Mouse (Mus musculus) midbrain, embryonic 14.5 days (tissue): ENCODE measurements around the gene B3galt1. TPM values are rescaled to one million over a fixed set of nuclear protein-coding genes. Genes with fewer than 3 reads are reported as not detected.

ENCODE experiments used
- ATAC-seq: fragments of 200-750 bp; cut with Nextera tagmentation; 2 replicates; pipeline ENCODE4 v1.8.0; 2017; ENCODE audit warnings: moderate number of reproducible peaks, moderate library complexity; ENCODE audit not compliant: low FRiP score, low TSS enrichment
- DNase-seq: peaks from one replicate; pipeline ENCODE4 v3.0.0-alpha.2; 2015
- H3K27ac ChIP-seq: fragments of 300-500 bp; sonication (generic); replicated peaks from 2 replicates; pipeline ENCODE4 v1.5.1; 2014; ENCODE audit warnings: mild to moderate bottlenecking, low read depth, low read length, moderate library complexity
- H3K27me3 ChIP-seq: fragments of 300-500 bp; sonication (generic); 2 replicates; pipeline ENCODE4 v1.6.1; 2014; ENCODE audit warnings: low read length, control low read depth, mixed read lengths; ENCODE audit not compliant: control insufficient read depth, insufficient read depth
- H3K36me3 ChIP-seq: fragments of 300-500 bp; sonication (generic); 2 replicates; pipeline ENCODE4 v1.6.1; 2014; ENCODE audit warnings: low read length, control low read depth; ENCODE audit not compliant: control insufficient read depth, insufficient read depth
- H3K4me1 ChIP-seq: fragments of 300-500 bp; sonication (generic); 2 replicates; pipeline ENCODE4 v1.6.1; 2014; ENCODE audit warnings: mild to moderate bottlenecking, antibody characterized with exemption, low read length, control low read depth; ENCODE audit not compliant: control insufficient read depth, insufficient read depth
- H3K4me2 ChIP-seq: fragments of 300-500 bp; sonication (generic); 2 replicates; pipeline ENCODE4 v1.6.1; 2014; ENCODE audit warnings: mild to moderate bottlenecking, low read length, moderate library complexity
- H3K4me3 ChIP-seq: fragments of 300-500 bp; sonication (generic); replicated peaks from 2 replicates; pipeline ENCODE4 v1.5.1; 2014; ENCODE audit warnings: low read depth, low read length
- H3K9ac ChIP-seq: fragments of 300-500 bp; sonication (generic); replicated peaks from 2 replicates; pipeline ENCODE4 v1.6.1; 2014; ENCODE audit warnings: mild to moderate bottlenecking, low read length, moderate library complexity
- H3K9me3 ChIP-seq: fragments of 300-500 bp; sonication (generic); 2 replicates; pipeline ENCODE4 v1.6.1; 2016; ENCODE audit warnings: low read length, control low read depth, mixed read lengths; ENCODE audit not compliant: control insufficient read depth
- WGBS: fragments of 180-500 bp; shearing (Covaris S2); extraction: QIAGEN DNeasy Blood & Tissue Kit; methylation state at CpG from one replicate; pipeline ENCODE4 v1.1.7; 2014; 5-methylcytosine and 5-hydroxymethylcytosine counted together
- polyA plus RNA-seq: library from polyadenylated mRNA; unstranded; fragments of >200 nt; fragmentation: Nextera tagmentation; extraction: Ambion mirVana; gene quantifications from 2 replicates; pipeline ENCODE4 v1.2.1, GENCODE M21; 2014

The B3galt1 gene
- polyA plus RNA-seq, 1 experiment from 2014 or later: 68.9 TPM

DNA sequence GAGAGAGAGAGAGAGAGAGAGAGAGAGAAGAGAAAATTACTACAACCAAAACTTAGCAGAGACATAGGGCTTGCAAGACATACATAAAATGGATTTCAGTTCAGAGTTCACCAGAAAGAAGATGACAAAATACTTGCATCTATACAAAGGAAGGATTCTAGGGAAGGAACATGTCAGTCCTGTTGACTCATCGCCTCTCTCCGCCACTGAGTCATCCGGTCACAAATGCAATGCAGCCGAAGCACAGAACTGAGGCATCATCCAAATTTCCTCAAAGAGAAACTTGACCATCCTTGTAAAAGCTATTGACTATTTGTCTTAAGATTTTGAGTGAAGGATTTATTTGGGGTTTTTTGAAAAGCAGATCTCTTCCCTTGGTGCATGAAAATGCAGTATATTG is 410.8 kb downstream of the B3galt1 start:
- H3K27ac ChIP-seq: no peak overlapping the region
- H3K4me1 ChIP-seq: no peaks in the 10 kb centered on the region
- no peak overlapping the region for H3K4me3 ChIP-seq
- H3K9ac ChIP-seq: no peak overlapping the region
- H3K9me3 ChIP-seq: no peaks in the 10 kb centered on the region
- ATAC-seq (no peak), DNase-seq (no peak)
- no peak overlapping the region for H3K4me2 ChIP-seq
- 95% methylated on average over 4 of the region's 4 CpGs for WGBS
- H3K27me3 ChIP-seq: no peaks in the 10 kb centered on the region
- H3K36me3 ChIP-seq: no peaks in the 10 kb centered on the region

- Histone ChIP-seq H3K4me1 (no peaks in the 10 kb centered on the region), H3K9me3 (no peaks in the 10 kb centered on the region), H3K4me3 (no peak overlapping the region), H3K36me3 (no peaks in the 10 kb centered on the region), H3K27ac (no peak overlapping the region), H3K27me3 (no peaks in the 10 kb centered on the region), H3K4me2 (no peak overlapping the region), H3K9ac (no peak overlapping the region)
- WGBS: 69% methylated on average over 6 of the region's 6 CpGs
- ATAC-seq: no peak; the same call in 1 of the 2 replicates
- peak; percentile 9 for DNase-seq
Observed at GRCm38 (mm10) chr2:67977620-67978262, 412.1 kb downstream of the B3galt1 start.

GRCm38 (mm10) chr2:67983563-67983962 is 417.9 kb downstream of the B3galt1 start:
- DNase-seq (no peak), ATAC-seq (no peak)
- H3K9ac ChIP-seq: no peak overlapping the region
- no peaks in the 10 kb centered on the region for H3K9me3 ChIP-seq
- no peak overlapping the region for H3K4me2 ChIP-seq
- H3K36me3 ChIP-seq: no peaks in the 10 kb centered on the region
- 94% methylated on average over 3 of the region's 3 CpGs for WGBS
- H3K4me1 ChIP-seq: no peaks in the 10 kb centered on the region
- no peak overlapping the region for H3K4me3 ChIP-seq
- no peaks in the 10 kb centered on the region for H3K27me3 ChIP-seq
- no peak overlapping the region for H3K27ac ChIP-seq

DNA sequence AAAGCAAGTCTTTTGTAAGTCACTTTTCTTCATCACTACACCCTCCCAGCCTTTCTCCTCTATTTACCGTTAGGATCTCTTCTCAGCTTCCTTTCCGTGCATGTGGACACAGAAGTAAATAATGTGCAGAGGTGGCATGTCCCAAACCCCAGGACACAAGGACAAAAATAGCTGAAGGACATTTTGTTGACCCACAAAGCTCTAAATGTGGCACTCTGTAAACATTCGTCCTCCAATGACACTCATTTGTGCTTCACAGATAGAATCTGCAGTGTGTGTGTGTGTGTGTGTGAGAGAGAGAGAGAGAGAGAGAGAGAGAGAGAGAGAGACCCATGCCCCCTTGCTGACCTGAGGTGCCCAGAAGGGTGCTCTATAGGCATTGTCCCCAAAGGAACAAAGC is 419.5 kb downstream of the B3galt1 start:
- no peak overlapping the region for H3K4me2 ChIP-seq
- no peak overlapping the region for H3K27ac ChIP-seq
- DNase-seq (no peak), ATAC-seq (no peak)
- H3K9ac ChIP-seq: no peak overlapping the region
- H3K4me1 ChIP-seq: no peaks in the 10 kb centered on the region
- H3K36me3 ChIP-seq: no peaks in the 10 kb centered on the region
- no peaks in the 10 kb centered on the region for H3K9me3 ChIP-seq
- no peak overlapping the region for H3K4me3 ChIP-seq
- no peaks in the 10 kb centered on the region for H3K27me3 ChIP-seq
- WGBS: 82% methylated on average over 3 of the region's 3 CpGs

GRCm38 (mm10) chr2:67993421-67993820 is 427.8 kb downstream of the B3galt1 start:
- WGBS: 97% methylated on average over 1 of the region's 1 CpGs
- H3K4me3 ChIP-seq: no peak overlapping the region
- no peak overlapping the region for H3K4me2 ChIP-seq
- H3K4me1 ChIP-seq: no peaks in the 10 kb centered on the region
- H3K9me3 ChIP-seq: no peaks in the 10 kb centered on the region
- ATAC-seq: no peak
- DNase-seq: no peak
- no peak overlapping the region for H3K27ac ChIP-seq
- no peak overlapping the region for H3K9ac ChIP-seq
- H3K36me3 ChIP-seq: no peaks in the 10 kb centered on the region
- no peaks in the 10 kb centered on the region for H3K27me3 ChIP-seq

DNA sequence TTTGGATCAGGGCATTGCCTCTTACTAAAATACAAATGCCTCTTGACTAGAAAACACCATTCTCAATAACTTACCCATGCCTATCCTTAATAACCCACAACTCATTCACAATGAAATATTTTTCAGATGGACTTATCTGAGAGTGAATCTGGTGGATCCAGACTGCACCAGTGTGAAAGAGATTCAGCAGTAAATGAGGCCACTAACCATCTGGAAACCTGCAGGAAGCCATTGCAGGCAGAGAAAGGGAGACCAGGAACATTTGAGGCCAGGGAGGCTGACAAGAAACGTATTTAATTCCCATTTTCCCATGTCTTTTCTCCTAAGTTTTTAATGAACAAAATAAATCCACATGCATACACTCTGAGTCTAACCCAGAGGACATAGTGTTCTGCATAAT is 437.4 kb downstream of the B3galt1 start:
- H3K4me3 ChIP-seq: no peak overlapping the region
- H3K27me3 ChIP-seq: no peaks in the 10 kb centered on the region
- ATAC-seq (no peak), DNase-seq (no peak)
- WGBS: 65% methylated on average over 1 of the region's 1 CpGs
- no peaks in the 10 kb centered on the region for H3K36me3 ChIP-seq
- no peak overlapping the region for H3K9ac ChIP-seq
- H3K9me3 ChIP-seq: no peaks in the 10 kb centered on the region
- H3K4me2 ChIP-seq: no peak overlapping the region
- H3K27ac ChIP-seq: no peak overlapping the region
- H3K4me1 ChIP-seq: no peaks in the 10 kb centered on the region

DNA sequence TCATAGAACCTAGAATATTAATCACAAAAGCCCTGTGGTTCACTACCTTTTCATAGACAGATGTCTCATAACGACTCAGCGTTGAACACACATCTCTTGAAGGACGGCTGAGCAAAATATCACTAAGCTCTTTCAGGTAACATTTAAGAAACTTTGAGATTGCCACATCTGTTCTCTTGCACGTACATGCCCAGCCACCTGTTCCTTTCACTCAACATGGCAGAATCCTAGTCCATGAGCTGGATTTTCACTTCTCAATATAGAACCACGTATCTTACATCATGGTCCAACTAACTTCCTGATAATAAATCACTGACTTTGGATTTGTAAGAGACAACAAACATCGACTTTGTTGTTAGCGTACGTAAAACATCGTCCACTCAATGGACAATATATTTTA is 439.5 kb downstream of the B3galt1 start:
- no peak for ATAC-seq

GRCm38 (mm10) chr2:68005711-68006110 is 440.0 kb downstream of the B3galt1 start:
- Histone ChIP-seq H3K27me3 (no peaks in the 10 kb centered on the region), H3K4me1 (no peaks in the 10 kb centered on the region), H3K9ac (no peak overlapping the region), H3K4me2 (no peak overlapping the region), H3K4me3 (no peak overlapping the region), H3K27ac (no peak overlapping the region), H3K36me3 (no peaks in the 10 kb centered on the region), H3K9me3 (no peaks in the 10 kb centered on the region)
- 85% methylated on average over 7 of the region's 7 CpGs for WGBS
- DNase-seq (no peak), ATAC-seq (no peak)

More for the DNA sequence above, 439.5 kb downstream of the B3galt1 start:
- no peak overlapping the region for H3K4me3 ChIP-seq
- DNase-seq: no peak
- 96% methylated on average over 9 of the region's 9 CpGs for WGBS
- no peaks in the 10 kb centered on the region for H3K27me3 ChIP-seq
- no peak overlapping the region for H3K9ac ChIP-seq
- H3K36me3 ChIP-seq: no peaks in the 10 kb centered on the region
- H3K27ac ChIP-seq: no peak overlapping the region
- H3K9me3 ChIP-seq: no peaks in the 10 kb centered on the region
- H3K4me1 ChIP-seq: no peaks in the 10 kb centered on the region
- H3K4me2 ChIP-seq: no peak overlapping the region

DNA sequence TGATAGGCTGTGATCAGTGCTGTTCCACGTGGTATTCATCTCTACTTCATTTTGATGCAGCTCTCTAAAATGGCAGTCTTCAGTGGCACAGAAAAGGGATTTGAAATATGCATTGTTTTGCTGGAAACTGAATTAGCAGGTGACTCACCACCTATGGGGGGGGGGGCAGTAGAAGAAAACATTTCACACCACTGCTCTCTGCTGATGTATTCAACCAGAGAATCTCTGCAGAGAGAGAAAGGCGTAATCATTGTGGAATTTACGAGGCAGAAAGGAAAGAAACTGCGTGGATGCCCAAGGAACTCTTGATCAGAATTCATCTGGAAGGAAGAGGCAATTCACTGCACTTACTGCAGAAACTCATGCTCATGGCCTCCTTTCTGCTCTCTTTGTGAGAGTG is 445.7 kb downstream of the B3galt1 start:
- WGBS: 93% methylated on average over 4 of the region's 4 CpGs

More for the DNA sequence above, 445.7 kb downstream of the B3galt1 start:
- Histone ChIP-seq H3K27ac (no peak overlapping the region), H3K4me3 (no peak overlapping the region), H3K9me3 (no peaks in the 10 kb centered on the region), H3K27me3 (no peaks in the 10 kb centered on the region), H3K4me1 (no peaks in the 10 kb centered on the region), H3K4me2 (no peak overlapping the region), H3K9ac (no peak overlapping the region), H3K36me3 (no peaks in the 10 kb centered on the region)
- ATAC-seq: no peak
- DNase-seq: no peak
